Mouse (Mus musculus) thymus, adult 2 months (tissue): Measurements from ENCODE around the gene Nav1.

ENCODE experiments used
- CTCF ChIP-seq: fragments of 200-500 bp; IDR thresholded peaks from 2 replicates; pipeline ENCODE4 v1.5.1; 2012; ENCODE audit warnings: mild to moderate bottlenecking, control low read depth, low read length, moderate library complexity, borderline replicate concordance; ENCODE audit not compliant: control insufficient read depth, poor library complexity, insufficient read depth; ENCODE audit errors: extremely low read depth
- POLR2A ChIP-seq: fragments of 200-500 bp; IDR thresholded peaks from 2 replicates; pipeline ENCODE4 v1.6.1; 2012; ENCODE audit warnings: mild to moderate bottlenecking, low read length, control low read depth, moderate library complexity; ENCODE audit not compliant: control insufficient read depth, poor library complexity, insufficient read depth; ENCODE audit errors: extremely low read depth

- TF ChIP-seq CTCF (no peak), POLR2A (no peak)
Measured at GRCm38 (mm10) chr1:135443506-135443905, 163.6 kb downstream of the Nav1 start.
